Mouse (Mus musculus) stomach, embryonic 14.5 days (tissue): ENCODE measurements around the gene Adal. TPM values are rescaled to one million over a fixed set of nuclear protein-coding genes. Genes with fewer than 3 reads are reported as not detected.

ENCODE experiments used
- ATAC-seq: fragments of 200-750 bp; cut with Nextera tagmentation; 2 replicates; pipeline ENCODE4 v1.8.0; 2017; ENCODE audit warnings: low read depth, moderate TSS enrichment; ENCODE audit not compliant: insufficient number of reproducible peaks, insufficient read depth, low FRiP score
- H3K27ac ChIP-seq: fragments of 300-500 bp; sonication (generic); 2 replicates; pipeline ENCODE4 v1.5.1; 2014; ENCODE audit warnings: mild to moderate bottlenecking, low read length, moderate library complexity, mixed read lengths
- H3K27me3 ChIP-seq: fragments of 300-500 bp; sonication (generic); 2 replicates; pipeline ENCODE4 v1.6.1; 2014; ENCODE audit warnings: low read length, control low read depth, mixed read lengths; ENCODE audit not compliant: control insufficient read depth, insufficient read depth
- H3K36me3 ChIP-seq: fragments of 300-500 bp; sonication (generic); 2 replicates; pipeline ENCODE4 v1.6.1; 2014; ENCODE audit warnings: mild to moderate bottlenecking, control low read depth, low read length, moderate library complexity, mixed read lengths; ENCODE audit not compliant: control insufficient read depth, insufficient read depth
- H3K4me1 ChIP-seq: fragments of 300-500 bp; sonication (generic); 2 replicates; pipeline ENCODE4 v1.6.1; 2014; ENCODE audit warnings: low read length, control low read depth, mixed read lengths; ENCODE audit not compliant: control insufficient read depth, insufficient read depth
- H3K4me2 ChIP-seq: fragments of 300-500 bp; sonication (generic); replicated peaks from 2 replicates; pipeline ENCODE4 v1.6.1; 2014; ENCODE audit warnings: low read depth, low read length, control low read depth
- H3K4me3 ChIP-seq: fragments of 300-500 bp; sonication (generic); 2 replicates; pipeline ENCODE4 v1.5.1; 2014; ENCODE audit warnings: low read depth, low read length, control low read depth
- H3K9ac ChIP-seq: fragments of 300-500 bp; sonication (generic); replicated peaks from 2 replicates; pipeline ENCODE4 v1.6.1; 2014; ENCODE audit warnings: low read depth, mild to moderate bottlenecking, control low read depth, low read length, moderate library complexity, mixed read lengths
- H3K9me3 ChIP-seq: fragments of 300-500 bp; sonication (generic); 2 replicates; pipeline ENCODE4 v1.6.1; 2016; ENCODE audit warnings: low read depth, low read length, control low read depth; ENCODE audit not compliant: control insufficient read depth
- WGBS: fragments of 180-500 bp; shearing (Covaris S2); extraction: QIAGEN DNeasy Blood & Tissue Kit; methylation state at CpG from one replicate; pipeline ENCODE4 v1.1.7; 2014; 5-methylcytosine and 5-hydroxymethylcytosine counted together
- polyA plus RNA-seq: library from polyadenylated mRNA; unstranded; fragments of >200 nt; fragmentation: Nextera tagmentation; extraction: Ambion mirVana; gene quantifications from 2 replicates; pipeline ENCODE4 v1.2.1, GENCODE M21; 2014

Gene Adal
- polyA plus RNA-seq, 1 experiment from 2014 or later, result 21.8 TPM

GRCm38 (mm10) chr2:121195466-121195865, 55.2 kb downstream of the Adal start:
- WGBS, result 91% methylated on average over 9 of the region's 9 CpGs
- Histone ChIP-seq H3K36me3 (peaks cover 96% of the 10 kb centered on the region), H3K4me1 (no peaks in the 10 kb centered on the region), H3K4me2 (no peak overlapping the region), H3K27me3 (no peaks in the 10 kb centered on the region), H3K4me3 (no peak overlapping the region), H3K27ac (no peak overlapping the region), H3K9me3 (no peaks in the 10 kb centered on the region), H3K9ac (no peak overlapping the region)
- ATAC-seq, result no peak

GRCm38 (mm10) chr2:121204276-121204675, 64.0 kb downstream of the Adal start:
- no peaks in the 10 kb centered on the region for H3K4me1 ChIP-seq
- H3K9me3 ChIP-seq, result no peaks in the 10 kb centered on the region
- no peak overlapping the region for H3K9ac ChIP-seq
- H3K4me3 ChIP-seq, result no peak overlapping the region
- H3K27ac ChIP-seq, result no peak overlapping the region
- H3K36me3 ChIP-seq, result peaks cover 91% of the 10 kb centered on the region
- 93% methylated on average over 17 of the region's 17 CpGs for WGBS
- ATAC-seq, result no peak
- no peak overlapping the region for H3K4me2 ChIP-seq
- H3K27me3 ChIP-seq, result no peaks in the 10 kb centered on the region

Other genes with a start within 250 kb of the Adal start
- gene Ubr1, start 169.7 kb upstream of the Adal start, polyA plus RNA-seq, result 30.7 and 32.6 TPM in 2 replicates
- 4.2 and 5.6 TPM in 2 replicates for gene Tmem62, start 163.4 kb upstream of the Adal start, polyA plus RNA-seq
- gene Ccndbp1, start 132.0 kb upstream of the Adal start, polyA plus RNA-seq, result 37.2 and 41.8 TPM in 2 replicates
- 1.0 and 1.3 TPM in 2 replicates for gene Epb42, start 103.4 kb upstream of the Adal start, polyA plus RNA-seq
- 0.09 and 0.13 TPM in 2 replicates for gene Tgm5, start 54.6 kb upstream of the Adal start, polyA plus RNA-seq
- 0.20 TPM in 1 of 2 replicates, not detected in the other for gene Tgm7, start 30.6 kb upstream of the Adal start, polyA plus RNA-seq
- gene Lcmt2, start 225 bp downstream of the Adal start, polyA plus RNA-seq, result 20.1 and 23.9 TPM in 2 replicates
- 53.5 and 58.6 TPM in 2 replicates for gene Tubgcp4, start 30.2 kb downstream of the Adal start, polyA plus RNA-seq
- gene Zscan29, start 30.7 kb downstream of the Adal start, polyA plus RNA-seq, result 12.2 and 12.9 TPM in 2 replicates
- 71.2 and 86.0 TPM in 2 replicates for gene Trp53bp1, start 131.0 kb downstream of the Adal start, polyA plus RNA-seq
- gene Map1a, start 149.2 kb downstream of the Adal start, polyA plus RNA-seq, result 10.4 and 16.1 TPM in 2 replicates
- gene Ppip5k1, start 215.0 kb downstream of the Adal start, polyA plus RNA-seq, result 15.4 and 18.0 TPM in 2 replicates
- 43.6 and 53.7 TPM in 2 replicates for gene Ckmt1, start 217.3 kb downstream of the Adal start, polyA plus RNA-seq
- gene Strc, start 246.7 kb downstream of the Adal start, polyA plus RNA-seq, result not detected in 2 replicates